Mouse (Mus musculus): Measurements from ENCODE around the gene Zfp78. TPM values are rescaled to one million over a fixed set of nuclear protein-coding genes. Genes with fewer than 3 reads are reported as not detected.
A peak's percentile ranks its signal among the peaks of the same experiment; 100 is the strongest.

Gene Zfp78
- total RNA-seq, 4 experiments from 2014 or later: 2.2 to 3.8 (median 2.9) TPM

GRCm38 (mm10) chr7:6388971-6389370 is 25.9 kb downstream of the Zfp78 start:
- no peak for DNase-seq (ENCODE audit: low spot score)

GRCm38 (mm10) chr7:6389449-6389848 is 26.4 kb downstream of the Zfp78 start:
- DNase-seq (ENCODE audit: low spot score): no peak

- peak; percentile 17 for DNase-seq (ENCODE audit: low spot score)
Measured at GRCm38 (mm10) chr7:6397996-6398975, 35.2 kb downstream of the Zfp78 start, which contains the start of gene Smim17. Gene Smim17, plus strand, starts transcription at chr7:6398715.

- DNase-seq (ENCODE audit: low spot score): peak; percentile 91
Measured at GRCm38 (mm10) chr7:6410043-6410442, 47.0 kb downstream of the Zfp78 start, which contains the start of gene Gm20715. Gene Gm20715, plus strand, starts transcription at chr7:6410277.

GRCm38 (mm10) chr7:6414626-6415441 is 51.8 kb downstream of the Zfp78 start:
- DNase-seq (ENCODE audit: low spot score): no peak

GRCm38 (mm10) chr7:6415442-6415787 is 52.3 kb downstream of the Zfp78 start:
- DNase-seq (ENCODE audit: low spot score): no peak

GRCm38 (mm10) chr7:6419894-6420293 is 56.8 kb downstream of the Zfp78 start:
- no peak for DNase-seq (ENCODE audit: low spot score)

GRCm38 (mm10) chr7:6429381-6429780 is 66.3 kb downstream of the Zfp78 start:
- no peak for DNase-seq (ENCODE audit: low spot score)

GRCm38 (mm10) chr7:6430342-6430741 is 67.3 kb downstream of the Zfp78 start:
- DNase-seq (ENCODE audit: low spot score): peak; percentile 10

Other genes starting within 250 kb of the Zfp78 start
- gene Zfp787, start 207.3 kb upstream of the Zfp78 start, total RNA-seq (2022): 10 to 100 TPM; 24.7 to 29.4 (median 28.0) TPM
- 10 to 100 TPM in 2 of 4 experiments, 1 to 10 TPM in 2; 7.0 to 10.3 (median 9.9) TPM for gene Zfp444, start 191.1 kb upstream of the Zfp78 start, total RNA-seq (2022)
- gene Galp, start 166.2 kb upstream of the Zfp78 start, total RNA-seq (2022): not detected
- gene Zscan5b, start 141.0 kb upstream of the Zfp78 start, total RNA-seq (2022): not detected
- gene Epp13, start 110.6 kb upstream of the Zfp78 start, total RNA-seq (2022): not detected
- 1 to 10 TPM; 2.9 to 4.9 (median 4.2) TPM for gene Zfp667, start 76.7 kb upstream of the Zfp78 start, total RNA-seq (2022)
- 1 to 10 TPM; 1.7 to 3.2 (median 1.9) TPM for gene Zfp583, start 32.0 kb upstream of the Zfp78 start, total RNA-seq (2022)
- under 1 TPM; 0.17 to 0.44 (median 0.32) TPM for gene Gm3854, start 19.5 kb upstream of the Zfp78 start, total RNA-seq (2022)
- gene Zfp28, start 20.0 kb downstream of the Zfp78 start, total RNA-seq (2022): 1 to 10 TPM; 2.2 to 5.0 (median 3.2) TPM
- gene Smim17, start 35.4 kb downstream of the Zfp78 start, total RNA-seq (2022): not detected
- not detected for gene Gm20715, start 47.0 kb downstream of the Zfp78 start, total RNA-seq (2022)
- not detected for gene Olfr1344, start 75.4 kb downstream of the Zfp78 start, total RNA-seq (2022)
- not detected for gene Olfr1336, start 92.9 kb downstream of the Zfp78 start, total RNA-seq (2022)
- not detected for gene Olfr1346, start 103.8 kb downstream of the Zfp78 start, total RNA-seq (2022)
- gene Olfr5, start 123.7 kb downstream of the Zfp78 start, total RNA-seq (2022): not detected
- gene Olfr1347, start 136.5 kb downstream of the Zfp78 start, total RNA-seq (2022): not detected
- gene Olfr1348, start 145.5 kb downstream of the Zfp78 start, total RNA-seq (2022): not detected
- not detected for gene Olfr1349, start 159.7 kb downstream of the Zfp78 start, total RNA-seq (2022)
- gene Olfr1350, start 201.6 kb downstream of the Zfp78 start, total RNA-seq (2022): not detected

Measured in heart, adult 8-10 months (tissue).